Mouse (Mus musculus) frontal cortex, adult (tissue): ENCODE measurements around the gene Pdia5.

Experiments used
- ATAC-seq: cut with Nextera tagmentation; 2 replicates; pipeline ENCODE4 v1.9.2; 2017; ENCODE audit warnings: mild to moderate bottlenecking, moderate library complexity, mixed read lengths; ENCODE audit not compliant: low TSS enrichment

Gene Pdia5

GRCm38 (mm10) chr16:35442026-35442415 lies 48.7 kb downstream of the Pdia5 start:
- no peak for ATAC-seq

- ATAC-seq: peak; percentile 91
Measured at GRCm38 (mm10) chr16:35441346-35442025, 49.2 kb downstream of the Pdia5 start.

- no peak for ATAC-seq
Measured at GRCm38 (mm10) chr16:35439046-35439445, 51.6 kb downstream of the Pdia5 start.

- ATAC-seq: peak; percentile 81
Measured at GRCm38 (mm10) chr16:35431608-35432007, 59.1 kb downstream of the Pdia5 start.

GRCm38 (mm10) chr16:35424926-35425325 lies 65.7 kb downstream of the Pdia5 start:
- no peak for ATAC-seq

GRCm38 (mm10) chr16:35423250-35424139 lies 67.2 kb downstream of the Pdia5 start:
- ATAC-seq: peak; percentile 65; the same call in 1 of the 2 replicates

GRCm38 (mm10) chr16:35422705-35423104 lies 68.0 kb downstream of the Pdia5 start:
- no peak for ATAC-seq

- 0 out of 2 replicates have a peak, but pooled peaks have one; percentile 65 for ATAC-seq
Measured at GRCm38 (mm10) chr16:35422141-35422540, 68.5 kb downstream of the Pdia5 start.

GRCm38 (mm10) chr16:35414616-35415015 lies 76.1 kb downstream of the Pdia5 start:
- no peak for ATAC-seq

- no peak for ATAC-seq
Measured at GRCm38 (mm10) chr16:35406706-35407105, 84.0 kb downstream of the Pdia5 start.

- no peak for ATAC-seq
Measured at GRCm38 (mm10) chr16:35406166-35406565, 84.5 kb downstream of the Pdia5 start.

- ATAC-seq: peak; percentile 82; the same call in 1 of the 2 replicates
Measured at GRCm38 (mm10) chr16:35405348-35406080, 85.2 kb downstream of the Pdia5 start.

GRCm38 (mm10) chr16:35404864-35405263 lies 85.8 kb downstream of the Pdia5 start:
- ATAC-seq: 0 out of 2 replicates have a peak, but pooled peaks have one; percentile 3

GRCm38 (mm10) chr16:35403891-35404290 lies 86.8 kb downstream of the Pdia5 start:
- no peak for ATAC-seq

- ATAC-seq: no peak
Measured at GRCm38 (mm10) chr16:35403356-35403755, 87.3 kb downstream of the Pdia5 start.

- no peak for ATAC-seq
Measured at GRCm38 (mm10) chr16:35392813-35393212, 97.9 kb downstream of the Pdia5 start.

GRCm38 (mm10) chr16:35385654-35386053 lies 105.0 kb downstream of the Pdia5 start:
- ATAC-seq: peak; percentile 55; the same call in 1 of the 2 replicates

- ATAC-seq: no peak
Measured at GRCm38 (mm10) chr16:35380048-35380447, 110.6 kb downstream of the Pdia5 start.

GRCm38 (mm10) chr16:35379344-35379743 lies 111.3 kb downstream of the Pdia5 start:
- ATAC-seq: no peak

GRCm38 (mm10) chr16:35364063-35364428 lies 126.6 kb downstream of the Pdia5 start:
- peak; percentile 60 for ATAC-seq

GRCm38 (mm10) chr16:35363150-35364062 lies 127.3 kb downstream of the Pdia5 start, which contains the start of gene Sec22a:
Gene Sec22a, minus strand, starts transcription at chr16:35363918.
- peak; percentile 99 for ATAC-seq
